Mouse (Mus musculus) T-helper 17 cell (primary cell): Measurements from ENCODE around the gene Fxr1.
"Not testable (repeated sequence)": the region's sequence is repeated elsewhere in the genome, so short reads cannot be mapped to it uniquely, and the experiment has no call there.

Source experiments
- in situ Hi-C, 2 experiments: fragments of 300-600 bp; cut with MboI, MseI; formaldehyde crosslinking; loops; 1 replicate in 1 of 2; 2 replicates in 1 of 2; pipeline ENCODE4 v1.15.1; 2025; ENCODE audit warnings: high pct_unique_total_duplicates in 2 of 2

The Fxr1 gene

DNA sequence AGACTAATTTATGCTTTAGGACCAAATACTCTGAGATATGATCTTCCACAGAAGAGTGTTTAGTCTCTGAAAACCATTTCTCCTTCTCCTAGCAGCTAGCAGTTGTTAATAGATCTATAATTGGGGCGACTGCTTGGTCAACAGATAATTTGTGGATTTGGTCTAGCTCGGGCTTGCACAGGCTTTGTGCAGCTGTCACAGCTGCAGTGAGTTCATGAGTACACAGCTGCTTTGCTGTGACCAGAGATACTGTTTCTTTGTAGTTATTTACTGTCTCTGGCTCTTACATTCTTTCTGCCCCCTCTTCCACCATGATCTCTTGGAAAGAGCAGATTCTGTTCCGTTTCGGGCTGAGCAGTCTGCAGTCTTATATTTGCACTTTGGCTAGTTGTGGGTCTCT is 22.2 kb downstream of the Fxr1 start:
- in situ Hi-C loops = loop anchor here (5.0 to 25.0 kb wide), 3 partner anchors 1305 to 1770 kb away; partner anchors contain the start of genes Mrpl47 (in 1 of the 2) and Ndufb5 (in 1 of the 2)

DNA sequence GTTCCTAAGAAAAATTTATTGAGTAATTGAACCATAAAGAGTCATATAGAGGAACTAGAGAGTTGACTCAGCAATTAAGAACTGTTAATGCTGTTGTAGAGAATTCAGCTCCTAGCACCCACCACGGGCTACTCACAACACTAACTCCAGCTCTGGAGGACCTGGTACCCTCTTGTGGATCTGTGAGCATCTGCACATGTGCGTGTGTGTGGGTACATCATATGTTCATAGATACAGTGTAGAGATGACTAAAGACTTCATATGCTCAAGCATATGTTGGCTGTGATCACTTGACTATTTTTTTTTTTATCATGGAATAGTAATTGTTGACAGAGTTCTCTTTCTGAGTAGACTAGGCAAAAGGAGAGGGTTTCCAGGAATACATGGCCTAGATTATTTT is 42.6 kb downstream of the Fxr1 start:
- in situ Hi-C loops = no loop called here

DNA sequence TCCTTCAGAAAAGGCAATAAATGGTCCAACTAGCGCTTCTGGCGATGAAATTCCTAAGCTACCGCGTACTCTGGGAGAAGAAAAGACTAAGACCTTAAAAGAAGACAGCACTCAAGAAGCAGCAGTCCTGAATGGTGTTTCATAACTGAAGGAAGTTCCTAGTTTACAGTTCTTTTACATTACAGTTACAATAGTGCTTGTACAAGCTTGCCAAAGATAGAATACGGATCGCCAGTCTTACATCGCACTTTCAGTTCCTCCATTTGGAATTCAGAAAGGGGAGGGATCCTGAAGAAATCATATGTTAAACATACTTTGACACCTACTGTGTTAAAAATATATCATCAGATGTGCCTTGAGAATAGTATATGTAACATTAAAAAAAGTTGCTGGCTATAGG is 49.2 kb downstream of the Fxr1 start:
- in situ Hi-C loops = not testable (repeated sequence)

DNA sequence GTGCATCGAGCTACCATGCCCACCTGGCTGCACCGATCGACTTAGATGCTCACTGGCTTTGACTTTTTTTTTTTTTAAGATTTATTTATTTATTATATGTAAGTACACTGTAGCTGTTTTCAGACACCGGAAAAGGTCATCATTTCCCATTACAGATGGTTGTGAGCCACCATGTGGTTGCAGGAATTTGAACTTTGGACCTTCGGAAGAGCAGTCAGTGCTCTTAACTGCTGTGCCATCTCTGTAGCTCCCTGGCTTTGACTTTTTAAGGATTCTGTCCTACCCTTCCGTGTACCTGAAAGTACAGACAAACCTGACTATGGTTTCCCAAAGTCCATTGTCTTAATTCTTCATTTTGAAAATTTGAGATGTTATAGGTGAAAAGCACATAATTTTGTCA is 53.0 kb downstream of the Fxr1 start:
- in situ Hi-C loops = no loop called here

DNA sequence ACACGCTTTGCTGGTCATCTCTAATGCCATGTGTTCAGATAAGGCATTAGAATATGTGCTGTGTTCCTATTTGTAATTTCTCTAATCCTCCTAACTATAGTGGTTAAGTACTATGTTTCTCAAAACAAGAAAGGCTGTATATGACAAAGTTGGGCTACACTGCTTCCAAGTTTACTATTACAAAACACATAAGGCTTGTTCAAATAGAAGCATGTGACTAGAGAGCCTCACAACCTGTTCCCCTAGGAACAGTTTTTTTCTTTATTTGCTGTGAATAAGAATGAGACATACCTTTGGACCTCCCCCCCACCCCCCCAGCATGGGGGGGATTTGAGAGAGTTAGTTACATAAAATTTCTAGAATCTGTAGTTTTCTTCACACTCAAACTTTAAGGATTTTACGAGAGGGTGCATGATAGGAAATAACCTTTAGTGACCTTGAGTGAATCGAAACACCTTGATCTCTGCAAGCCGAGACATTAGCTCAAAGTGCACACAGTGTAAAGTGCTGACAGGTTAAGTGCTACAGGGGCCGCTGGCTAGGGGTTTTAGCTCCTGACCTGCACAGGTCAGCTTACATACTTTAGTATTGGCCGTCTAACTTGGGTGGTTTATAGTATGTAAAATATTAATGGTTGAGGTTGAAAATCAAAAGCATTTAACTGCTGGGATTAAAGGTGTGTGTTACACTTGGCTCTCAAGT is 56.5 kb downstream of the Fxr1 start:
- in situ Hi-C loops = loop anchor here in 1 of 2 experiments (25.0 kb wide), 1 partner anchor 239 kb away; the partner anchor contains the start of gene Ccdc39

DNA sequence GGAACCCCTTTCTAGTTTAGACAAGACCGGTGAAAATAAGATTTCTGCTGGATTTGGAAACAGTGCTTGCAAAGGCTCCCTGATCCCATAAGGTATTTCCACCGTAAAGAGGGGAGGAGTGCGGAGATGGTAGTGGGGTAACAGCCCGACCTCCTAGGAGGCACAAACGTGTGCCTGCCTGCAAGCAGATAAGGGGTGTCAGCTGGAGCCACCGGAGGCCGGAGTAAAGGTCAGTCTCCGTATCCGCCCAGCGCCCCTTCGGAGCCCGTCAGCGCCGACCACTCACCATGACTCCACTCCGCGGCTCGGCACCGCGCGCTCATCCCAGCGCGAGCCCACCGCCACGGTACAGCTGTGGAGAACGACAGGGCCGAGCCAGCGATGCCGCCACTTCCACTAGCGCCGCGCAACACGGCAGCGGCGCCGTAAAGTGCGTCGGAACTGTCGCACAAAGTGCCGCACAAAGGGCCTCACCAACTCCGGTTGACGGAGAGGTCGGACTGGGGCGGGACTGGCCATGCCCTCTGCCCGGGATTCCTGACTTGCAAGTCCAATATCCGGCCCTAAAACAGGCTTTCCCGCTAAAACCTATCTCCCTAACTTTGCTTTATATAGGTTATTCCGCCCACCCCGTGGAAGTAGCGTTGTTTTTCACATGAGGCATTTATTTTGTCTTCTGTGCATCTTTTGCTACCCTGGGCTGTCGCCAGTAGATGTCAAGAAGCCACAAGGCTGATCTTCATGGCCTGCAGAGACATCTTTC is 61.3 kb downstream of the Fxr1 start, which contains the start of gene Dnajc19:
TSS of gene Dnajc19 (minus strand) at position 422 of the 763 bp plus-strand sequence.
- in situ Hi-C loops = loop anchor here in 1 of 2 experiments (5.0 to 25.0 kb wide), 2 partner anchors 124 to 244 kb away; partner anchors contain the start of gene Ccdc39

DNA sequence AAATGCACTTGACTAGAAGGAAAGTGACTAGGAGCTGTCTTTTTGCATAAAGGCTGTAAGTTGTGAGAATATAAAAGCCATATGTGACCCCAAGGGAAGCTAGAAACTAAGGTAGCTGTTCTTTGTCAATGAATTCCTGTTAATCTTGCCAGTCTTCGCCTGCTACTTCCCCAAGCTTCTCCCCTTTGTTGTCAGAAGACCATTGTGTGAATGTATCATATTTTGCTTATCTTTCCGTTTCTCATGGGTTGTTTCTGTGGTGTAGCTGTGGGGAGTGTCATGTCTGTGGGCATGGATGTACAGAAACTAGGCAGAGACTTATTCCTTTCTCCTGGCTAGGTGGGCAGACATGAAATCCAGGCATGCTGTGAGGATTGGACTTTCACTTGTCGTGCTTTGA is 62.2 kb downstream of the Fxr1 start:
- in situ Hi-C loops = loop anchor here in 1 of 2 experiments (5.0 to 25.0 kb wide), 2 partner anchors 125 to 245 kb away; partner anchors contain the start of gene Ccdc39

DNA sequence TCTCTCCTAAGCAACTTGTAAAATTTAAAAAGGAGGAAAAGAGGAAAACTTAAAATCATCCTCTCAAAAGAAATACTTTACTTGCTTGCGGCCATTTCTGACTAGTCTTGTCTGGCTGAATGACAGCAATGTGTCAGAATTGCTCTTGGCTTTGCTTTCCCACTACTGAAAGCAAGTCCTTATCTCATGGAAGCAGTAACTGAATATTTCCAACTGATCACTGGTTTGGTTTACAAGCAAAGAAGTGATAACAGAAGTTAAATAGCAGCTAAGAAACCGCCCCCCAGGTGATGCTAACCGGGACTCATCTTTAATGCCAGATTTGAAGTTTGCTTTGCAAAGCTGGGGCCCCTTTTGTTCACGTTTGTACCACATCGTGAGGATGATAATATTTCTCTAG is 63.9 kb downstream of the Fxr1 start:
- in situ Hi-C loops = loop anchor here in 1 of 2 experiments (5.0 to 25.0 kb wide), 2 partner anchors 126 to 246 kb away; partner anchors contain the start of gene Ccdc39

DNA sequence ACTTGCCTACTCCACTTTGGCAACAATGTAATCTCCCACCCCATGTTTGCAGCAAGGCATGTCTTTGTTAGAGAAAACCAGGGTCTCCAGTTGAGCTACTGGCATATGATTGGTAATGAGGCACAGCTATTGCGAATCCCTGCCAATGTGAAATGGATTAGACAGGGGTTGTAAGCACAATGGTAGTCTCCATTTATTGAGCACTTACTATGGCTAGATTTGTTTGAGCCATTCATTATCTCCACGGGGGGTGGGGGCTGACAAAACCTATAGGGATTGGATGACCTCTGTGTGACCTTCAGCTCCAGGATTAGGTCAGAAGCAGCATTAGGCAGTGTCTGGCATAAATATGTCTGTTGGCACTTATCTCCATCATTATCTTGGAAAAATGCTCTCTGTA is 83.1 kb downstream of the Fxr1 start:
- in situ Hi-C loops = no loop called here

DNA sequence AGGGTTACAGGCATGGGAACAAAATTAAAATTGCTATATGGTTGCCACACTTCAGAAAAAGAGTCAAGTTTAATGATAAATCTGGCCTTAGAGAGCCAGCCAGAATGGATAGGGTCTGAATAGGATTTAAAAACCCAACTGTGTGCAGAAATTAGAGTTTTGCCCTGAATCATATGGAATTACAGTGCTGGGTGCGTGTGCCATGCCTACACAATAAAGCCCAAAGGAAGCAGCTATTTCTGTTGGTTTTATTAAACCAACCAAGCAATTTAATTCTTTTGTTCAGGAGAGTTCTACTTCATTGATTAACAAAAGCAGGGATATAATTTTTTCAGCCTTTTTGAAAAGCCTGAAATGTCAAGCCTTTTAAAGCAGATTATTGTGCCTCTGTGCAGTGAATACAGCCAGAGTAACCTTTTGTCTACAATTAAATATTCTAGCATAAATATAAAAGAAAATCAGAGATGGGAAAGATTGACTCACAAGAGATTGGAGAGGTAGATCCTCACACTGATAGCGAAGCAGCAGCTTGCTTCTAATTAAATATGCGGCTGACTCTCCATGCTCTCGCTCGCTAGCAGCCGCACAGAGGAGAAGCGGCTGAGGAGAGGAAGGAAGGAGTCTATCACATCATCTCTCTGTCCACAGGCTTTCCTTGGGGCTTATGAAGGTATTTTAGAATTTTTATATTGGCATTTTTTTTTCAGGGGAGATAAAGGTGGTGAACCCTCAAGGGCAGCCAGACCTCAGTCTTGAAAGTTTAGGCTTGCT is 84.3 kb downstream of the Fxr1 start:
- in situ Hi-C loops = no loop called here

DNA sequence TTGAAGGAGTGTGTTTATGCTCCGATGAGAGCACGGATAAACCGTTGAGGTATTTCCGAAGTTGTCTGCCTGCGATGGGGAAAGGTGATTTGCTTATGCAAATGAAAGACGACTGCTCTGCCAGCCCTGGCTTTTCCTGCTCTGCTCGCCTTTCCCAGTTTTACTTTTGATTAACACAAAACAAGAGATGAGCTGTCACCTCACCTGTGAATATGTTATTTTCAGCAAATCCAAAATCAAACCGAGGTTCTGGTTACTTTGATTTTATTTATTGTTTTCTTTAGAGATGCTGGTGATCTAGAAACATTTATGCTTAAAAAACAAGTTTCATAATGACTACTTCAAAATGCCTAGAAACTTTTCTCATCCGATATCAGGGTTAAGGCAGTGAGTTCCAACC is 86.7 kb downstream of the Fxr1 start:
- in situ Hi-C loops = no loop called here

DNA sequence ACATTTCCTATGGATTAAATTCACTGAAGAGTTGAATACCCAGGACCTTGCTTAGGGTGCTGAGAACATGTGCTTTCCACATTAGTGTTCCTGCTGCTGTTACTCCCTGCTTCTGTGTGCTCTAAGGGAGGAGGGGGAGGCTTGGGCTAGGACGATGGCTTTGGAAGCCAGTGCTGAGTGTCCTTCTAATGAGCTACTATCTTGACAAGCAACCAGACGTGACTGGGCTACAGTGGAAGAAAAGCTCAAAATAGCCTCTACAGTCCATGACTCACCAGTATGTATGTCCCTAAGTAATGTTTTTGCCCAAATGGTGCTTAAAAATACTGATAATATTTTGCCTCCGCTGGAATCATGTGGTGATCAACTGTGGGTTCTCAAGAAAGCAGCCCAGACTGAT is 87.9 kb downstream of the Fxr1 start:
- in situ Hi-C loops = no loop called here

DNA sequence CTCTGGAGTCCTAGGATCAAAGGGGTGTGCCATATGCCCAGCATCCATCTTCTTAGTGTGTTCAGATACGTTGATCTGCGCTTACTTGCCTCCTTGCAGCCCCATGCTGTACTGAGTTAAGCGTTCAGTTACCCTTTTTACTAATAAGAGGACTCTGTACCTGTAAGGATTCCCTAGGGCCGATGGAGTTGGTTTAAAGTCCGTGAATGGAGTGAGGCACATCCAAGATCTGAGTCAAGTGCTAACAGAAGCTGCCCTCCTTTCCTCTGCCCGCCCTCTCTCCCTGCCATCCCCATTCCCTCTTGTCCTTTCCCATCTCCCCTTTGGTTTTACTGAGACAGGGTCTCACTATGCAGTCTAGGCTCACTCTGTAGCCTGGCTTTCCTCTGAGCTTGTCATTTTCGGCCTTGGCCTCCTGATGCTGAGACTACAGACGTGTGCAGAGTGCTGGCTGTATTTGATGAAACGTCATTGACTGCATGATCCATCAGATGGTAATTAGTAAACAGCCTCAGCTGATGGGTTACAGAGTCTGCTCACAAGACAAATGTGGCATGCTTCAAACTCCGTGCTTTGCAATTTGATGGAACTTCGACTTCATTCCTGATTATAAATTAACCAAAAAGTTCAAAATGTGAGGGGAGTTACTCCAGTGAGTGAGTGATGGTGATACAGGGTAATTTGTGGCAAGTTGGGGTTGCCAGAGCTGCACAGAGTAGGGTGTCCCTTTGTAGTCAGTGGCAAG is 92.4 kb downstream of the Fxr1 start:
- in situ Hi-C loops = no loop called here

DNA sequence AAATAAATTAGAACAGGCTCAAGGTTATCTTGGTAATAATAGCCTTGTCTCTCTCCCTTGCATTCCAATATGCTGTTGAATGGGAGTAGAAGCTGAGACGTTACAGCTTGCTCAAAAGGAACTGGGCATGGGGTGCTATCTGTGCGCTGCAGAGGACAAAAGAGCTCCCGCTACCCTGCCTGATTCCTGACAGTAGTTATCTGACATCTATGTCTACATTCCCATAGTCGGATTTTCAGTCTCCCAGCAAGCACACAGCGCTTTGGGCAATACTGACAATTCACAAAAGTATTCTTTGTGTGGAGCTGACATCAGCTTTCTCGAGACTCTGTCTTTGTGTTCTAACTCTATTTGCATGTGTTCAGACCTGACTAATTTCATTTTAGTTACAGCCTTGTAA is 96.1 kb downstream of the Fxr1 start:
- in situ Hi-C loops = no loop called here

DNA sequence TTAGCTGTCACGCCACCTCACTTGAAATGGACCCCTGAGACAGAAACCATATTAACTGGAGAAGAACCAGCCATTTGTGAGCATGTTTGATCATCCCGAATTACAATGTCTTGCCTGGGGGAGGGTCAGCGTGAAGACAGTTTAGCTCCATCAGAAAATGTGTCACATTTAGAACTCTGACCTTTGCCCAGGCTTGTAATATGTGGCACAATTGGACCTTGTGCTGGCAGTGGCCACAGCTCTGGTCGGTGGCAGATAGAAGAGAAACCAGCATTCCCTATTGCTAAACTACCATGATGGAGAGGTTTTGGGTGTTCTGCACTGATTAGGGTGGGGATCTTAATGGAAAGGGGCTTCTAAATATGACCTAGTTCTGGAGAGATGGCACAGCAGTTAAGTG is 100.1 kb downstream of the Fxr1 start:
- in situ Hi-C loops = no loop called here
